Mouse (Mus musculus): ENCODE measurements around the gene Icam1.

The Icam1 gene

GRCm38 (mm10) chr9:21051578-21051977, 35.8 kb downstream of the Icam1 start:
- no peak for DNase-seq (ENCODE audit: low spot score)

- DNase-seq (ENCODE audit: low spot score): no peak
Observed at GRCm38 (mm10) chr9:21062928-21063327, 47.1 kb downstream of the Icam1 start.

- no peak for DNase-seq (ENCODE audit: low spot score)
Observed at GRCm38 (mm10) chr9:21067006-21067684, 51.4 kb downstream of the Icam1 start, which contains the start of gene Zglp1. Gene Zglp1 (minus strand): TSS chr9:21067093.

- DNase-seq (ENCODE audit: low spot score): no peak
Observed at GRCm38 (mm10) chr9:21072641-21073040, 56.9 kb downstream of the Icam1 start.

- DNase-seq (ENCODE audit: low spot score): peak; percentile 86
Observed at GRCm38 (mm10) chr9:21073044-21073840, 57.5 kb downstream of the Icam1 start, which contains the start of the genes Gm49373 and Fdx1l. Gene Gm49373 (minus strand): TSS chr9:21073096. Gene Fdx1l (minus strand): TSS chr9:21073614.

- no peak for DNase-seq (ENCODE audit: low spot score)
Observed at GRCm38 (mm10) chr9:21074173-21074572, 58.4 kb downstream of the Icam1 start.

GRCm38 (mm10) chr9:21075625-21076024, 59.8 kb downstream of the Icam1 start:
- DNase-seq (ENCODE audit: low spot score): no peak

All from urinary bladder, postnatal 25 days (tissue).